Mouse (Mus musculus): ENCODE measurements around the gene Olfr715b. TPM values are rescaled to one million over a fixed set of nuclear protein-coding genes. Genes with fewer than 3 reads are reported as not detected.
"Not testable (repeated sequence)": the region's sequence is repeated elsewhere in the genome, so short reads cannot be mapped to it uniquely, and the experiment has no call there.

Olfr715b gene
- total RNA-seq (2022), result not detected

DNA sequence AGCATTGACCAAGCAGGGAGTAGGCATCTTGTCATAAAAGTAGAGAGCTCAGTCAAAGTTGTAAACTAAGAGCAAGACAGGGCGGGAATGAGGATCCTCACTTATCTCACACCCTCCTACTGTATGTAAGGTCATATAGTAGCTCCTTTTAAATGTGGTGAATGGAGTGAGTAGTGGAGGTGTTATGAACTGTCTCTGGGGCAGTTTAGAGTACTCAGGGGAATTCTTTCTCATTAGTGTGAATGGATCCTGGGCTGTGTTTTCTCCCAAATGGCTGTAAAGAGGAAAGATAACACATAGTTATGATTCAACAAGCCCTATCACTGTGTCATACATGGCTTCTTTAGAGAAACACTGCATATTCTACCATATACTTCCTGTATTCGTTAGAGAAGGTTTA is at the start of gene Olfr715b:
Gene Olfr715b, minus strand, starts transcription at position 101 of the 400 bp plus-strand sequence.
- DNase-seq (ENCODE audit: low spot score in 2 of 2), result not testable (repeated sequence)

DNA sequence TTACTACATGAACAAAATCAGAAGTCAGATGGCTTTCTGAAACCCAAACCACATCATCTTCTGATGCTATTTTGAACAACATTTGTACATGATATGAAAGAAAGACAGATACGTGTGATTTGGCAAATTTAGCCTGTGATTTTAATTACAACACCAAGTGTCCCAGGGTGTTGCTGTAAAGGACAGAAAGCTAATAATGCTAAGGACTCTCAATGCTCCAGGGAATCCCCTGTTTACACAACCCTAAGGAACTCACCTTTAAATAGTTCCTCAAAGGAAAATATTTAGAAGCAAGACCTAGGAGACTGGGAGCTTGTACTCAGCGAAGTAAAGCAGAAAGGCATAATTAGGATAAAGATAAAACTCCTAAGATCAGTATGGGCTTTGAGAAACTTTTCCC is 27.9 kb upstream of the Olfr715b start, which contains the start of gene Olfr716:
Gene Olfr716, plus strand, starts transcription at position 301 of the 400 bp plus-strand sequence.
- not testable (repeated sequence) for DNase-seq (ENCODE audit: low spot score in 2 of 2)

DNA sequence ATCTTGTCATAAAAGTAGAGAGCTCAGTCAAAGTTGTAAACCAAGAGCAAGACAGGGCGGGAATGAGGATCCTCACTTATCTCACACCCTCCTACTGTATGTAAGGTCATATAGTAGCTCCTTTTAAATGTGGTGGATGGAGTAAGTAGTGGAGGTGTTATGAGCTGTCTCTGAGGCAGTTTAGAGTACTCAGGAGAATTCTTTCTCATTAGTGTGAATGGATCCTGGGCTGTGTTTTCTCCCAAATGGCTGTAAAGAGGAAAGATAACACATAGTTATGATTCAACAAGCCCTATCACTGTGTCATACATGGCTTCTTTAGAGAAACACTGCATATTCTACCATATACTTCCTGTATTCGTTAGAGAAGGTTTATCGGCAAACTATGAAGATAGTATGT is 20.8 kb upstream of the Olfr715b start, which contains the start of gene Olfr715:
Gene Olfr715, minus strand, starts transcription at position 101 of the 400 bp plus-strand sequence.
- DNase-seq (ENCODE audit: low spot score in 2 of 2), result not testable (repeated sequence)

DNA sequence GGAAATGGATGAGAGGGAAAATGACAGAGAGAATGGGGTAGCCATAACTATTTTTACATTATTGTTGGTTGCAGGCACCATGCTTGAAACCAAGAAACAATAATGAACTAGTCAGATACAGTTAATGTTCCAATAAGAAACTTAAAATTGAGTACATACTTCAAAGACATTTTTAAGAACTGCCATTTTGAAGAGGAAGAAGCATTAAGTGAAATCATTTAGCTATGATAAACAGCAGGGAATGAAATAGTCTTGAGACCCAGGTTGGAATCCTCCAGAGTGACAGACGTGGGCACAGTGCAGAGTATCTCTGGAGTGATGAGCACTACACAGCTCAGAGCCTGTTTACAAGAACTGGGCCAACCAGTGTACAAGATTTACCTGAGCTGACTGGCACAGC is 17.2 kb downstream of the Olfr715b start, which contains the start of gene Olfr17:
Gene Olfr17, plus strand, starts transcription at position 301 of the 400 bp plus-strand sequence.
- DNase-seq (ENCODE audit: low spot score in 2 of 2), result no peak

DNA sequence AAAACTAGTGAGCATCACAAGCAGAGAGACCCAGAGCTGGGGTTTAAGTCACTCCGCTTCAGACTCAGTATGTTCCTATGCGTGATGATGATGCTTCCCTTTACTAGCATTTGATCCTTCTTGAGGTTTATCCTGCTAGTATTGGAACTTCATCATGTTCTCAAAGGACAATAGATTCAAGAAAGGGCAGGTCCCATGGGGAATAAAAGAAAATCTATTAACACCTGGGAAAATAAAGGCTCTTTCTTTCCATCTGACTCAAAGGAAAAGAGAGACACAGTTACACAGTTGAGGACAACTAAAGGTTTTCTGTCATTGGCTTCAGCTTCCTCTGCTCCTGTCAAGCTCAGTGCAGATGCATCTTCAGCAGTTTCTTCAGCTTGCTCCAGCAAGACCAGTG is 39.5 kb downstream of the Olfr715b start, which contains the start of gene Olfr714:
Gene Olfr714, plus strand, starts transcription at position 301 of the 400 bp plus-strand sequence.
- no peak for DNase-seq (ENCODE audit: low spot score in 2 of 2)

Other genes starting within 250 kb of the Olfr715b start
- gene Olfr704, start 247.2 kb downstream of the Olfr715b start, total RNA-seq (2022), result not detected
- not detected for gene Olfr705, start 233.5 kb downstream of the Olfr715b start, total RNA-seq (2022)
- not detected for gene Olfr706, start 222.2 kb downstream of the Olfr715b start, total RNA-seq (2022)
- gene Olfr707, start 209.1 kb downstream of the Olfr715b start, total RNA-seq (2022), result not detected
- not detected for gene Olfr1532-ps1, start 202.4 kb downstream of the Olfr715b start, total RNA-seq (2022)
- gene Olfr709-ps1, start 178.2 kb downstream of the Olfr715b start, total RNA-seq (2022), result under 1 TPM in 1 of 4 experiments, not detected in 3; 0.14 TPM
- not detected for gene Olfr710, start 162.1 kb downstream of the Olfr715b start, total RNA-seq (2022)
- gene Olfr6, start 146.4 kb downstream of the Olfr715b start, total RNA-seq (2022), result not detected
- not detected for gene Olfr711, start 134.9 kb downstream of the Olfr715b start, total RNA-seq (2022)
- gene Olfr2, start 104.3 kb downstream of the Olfr715b start, total RNA-seq (2022), result under 1 TPM in 1 of 4 experiments, not detected in 3; 0.05 TPM
- not detected for gene Olfr713, start 79.2 kb downstream of the Olfr715b start, total RNA-seq (2022)
- not detected for gene Olfr714, start 39.4 kb downstream of the Olfr715b start, total RNA-seq (2022)
- gene Olfr17, start 17.1 kb downstream of the Olfr715b start, total RNA-seq (2022), result not detected
- gene Olfr715, start 20.7 kb upstream of the Olfr715b start, total RNA-seq (2022), result not detected
- not detected for gene Olfr716, start 28.0 kb upstream of the Olfr715b start, total RNA-seq (2022)
- not detected for gene Nlrp14, start 56.6 kb upstream of the Olfr715b start, total RNA-seq (2022)
- gene Rbmxl2, start 99.1 kb upstream of the Olfr715b start, total RNA-seq (2022), result not detected

All from left cerebral cortex, adult 8-10 months (tissue).